Mouse (Mus musculus) neural tube, embryonic 11.5 days (tissue): Measurements from ENCODE around the gene Tceal8. TPM values are rescaled to one million over a fixed set of nuclear protein-coding genes. Genes with fewer than 3 reads are reported as not detected.
A peak's percentile ranks its signal among the peaks of the same experiment; 100 is the strongest.

Experiments used
- ATAC-seq: fragments of 200-750 bp; cut with Nextera tagmentation; 2 replicates; pipeline ENCODE4 v1.8.0; 2017; ENCODE audit warnings: moderate number of reproducible peaks, mild to moderate bottlenecking, moderate TSS enrichment, moderate library complexity; ENCODE audit not compliant: insufficient read depth, low FRiP score, low TSS enrichment
- DNase-seq: peaks from one replicate; pipeline ENCODE4 v3.0.0-alpha.2; 2015; ENCODE audit warnings: low spot score
- H3K27ac ChIP-seq: fragments of 300-500 bp; sonication (generic); 2 replicates; pipeline ENCODE4 v1.5.1; 2014; ENCODE audit warnings: low read depth, mild to moderate bottlenecking, low read length
- H3K27me3 ChIP-seq: fragments of 300-500 bp; sonication (generic); 2 replicates; pipeline ENCODE4 v1.6.1; 2014; ENCODE audit warnings: mild to moderate bottlenecking, low read length, mixed read lengths; ENCODE audit not compliant: control insufficient read depth, insufficient read depth
- H3K36me3 ChIP-seq: fragments of 300-500 bp; sonication (generic); 2 replicates; pipeline ENCODE4 v1.6.1; 2014; ENCODE audit warnings: mild to moderate bottlenecking, low read length, moderate library complexity, mixed read lengths; ENCODE audit not compliant: control insufficient read depth, insufficient read depth
- H3K4me1 ChIP-seq: fragments of 300-500 bp; sonication (generic); 2 replicates; pipeline ENCODE4 v1.6.1; 2014; ENCODE audit warnings: low read length, mixed read lengths; ENCODE audit not compliant: control insufficient read depth, insufficient read depth
- H3K4me2 ChIP-seq: fragments of 300-500 bp; sonication (generic); 2 replicates; pipeline ENCODE4 v1.6.1; 2014; ENCODE audit warnings: low read depth, mild to moderate bottlenecking, moderate library complexity
- H3K4me3 ChIP-seq: fragments of 300-500 bp; sonication (generic); 2 replicates; pipeline ENCODE4 v1.5.1; 2014; ENCODE audit warnings: low read depth, low read length
- H3K9ac ChIP-seq: fragments of 300-500 bp; sonication (generic); 2 replicates; pipeline ENCODE4 v1.6.1; 2014; ENCODE audit warnings: mild to moderate bottlenecking, low read length
- H3K9me3 ChIP-seq: fragments of 300-500 bp; sonication (generic); 2 replicates; pipeline ENCODE4 v1.6.1; 2016; ENCODE audit warnings: low read length; ENCODE audit not compliant: control insufficient read depth
- WGBS: fragments of 180-500 bp; shearing (Covaris S2); extraction: QIAGEN DNeasy Blood & Tissue Kit; methylation state at CpG from one replicate; pipeline ENCODE4 v1.1.7; 2014; 5-methylcytosine and 5-hydroxymethylcytosine counted together
- polyA plus RNA-seq: library from polyadenylated mRNA; unstranded; fragments of >200 nt; fragmentation: Nextera tagmentation; extraction: Ambion mirVana; gene quantifications from 2 replicates; pipeline ENCODE4 v1.2.1, GENCODE M21; 2014

Gene Tceal8
- polyA plus RNA-seq, 1 experiment from 2014 or later = 201 TPM

GRCm38 (mm10) chrX:136195193-136195944, 23.2 kb upstream of the Tceal8 start:
- 88% methylated on average over 16 of the region's 16 CpGs for WGBS
- H3K4me2 ChIP-seq = no peak overlapping the region
- no peak overlapping the region for H3K9ac ChIP-seq
- no peaks in the 10 kb centered on the region for H3K27me3 ChIP-seq
- no peaks in the 10 kb centered on the region for H3K4me1 ChIP-seq
- H3K9me3 ChIP-seq = no peaks in the 10 kb centered on the region
- no peak overlapping the region for H3K4me3 ChIP-seq
- no peak overlapping the region for H3K27ac ChIP-seq
- ATAC-seq (no peak), DNase-seq (no peak)
- H3K36me3 ChIP-seq = no peaks in the 10 kb centered on the region

GRCm38 (mm10) chrX:136183107-136183506, 11.0 kb upstream of the Tceal8 start:
- 74% methylated on average over 1 of the region's 1 CpGs for WGBS
- Histone ChIP-seq H3K4me2 (no peak overlapping the region), H3K36me3 (no peaks in the 10 kb centered on the region), H3K4me3 (no peak overlapping the region), H3K4me1 (no peaks in the 10 kb centered on the region), H3K9ac (no peak overlapping the region), H3K27ac (no peak overlapping the region), H3K9me3 (no peaks in the 10 kb centered on the region), H3K27me3 (no peaks in the 10 kb centered on the region)
- no peak for DNase-seq
- no peak for ATAC-seq

- H3K27ac ChIP-seq = no peak overlapping the region
- peak; percentile 22 for DNase-seq
- no peak overlapping the region for H3K4me2 ChIP-seq
- WGBS = 21% methylated on average over 11 of the region's 11 CpGs
- no peaks in the 10 kb centered on the region for H3K36me3 ChIP-seq
- no peak overlapping the region for H3K4me3 ChIP-seq
- no peaks in the 10 kb centered on the region for H3K4me1 ChIP-seq
- H3K9me3 ChIP-seq = no peaks in the 10 kb centered on the region
- ATAC-seq = no peak
- H3K9ac ChIP-seq = no peak overlapping the region
- H3K27me3 ChIP-seq = no peaks in the 10 kb centered on the region
Observed at GRCm38 (mm10) chrX:136180897-136181553, 8.9 kb upstream of the Tceal8 start.

GRCm38 (mm10) chrX:136172786-136173185, 644 bp upstream of the Tceal8 start:
- 26% methylated on average over 10 of the region's 10 CpGs for WGBS
- H3K4me3 ChIP-seq = peak overlapping the region; percentile 3
- DNase-seq (peak; percentile 17), ATAC-seq (no peak)
- H3K36me3 ChIP-seq = no peaks in the 10 kb centered on the region
- peak overlapping the region; percentile 32 for H3K4me2 ChIP-seq
- no peak overlapping the region for H3K9ac ChIP-seq
- no peaks in the 10 kb centered on the region for H3K4me1 ChIP-seq
- H3K9me3 ChIP-seq = no peaks in the 10 kb centered on the region
- H3K27me3 ChIP-seq = no peaks in the 10 kb centered on the region
- peak overlapping the region; percentile 64; the same call in 1 of the 2 replicates for H3K27ac ChIP-seq

GRCm38 (mm10) chrX:136171189-136172117, 689 bp downstream of the Tceal8 start:
- whole genome bisulfite sequencing = 25% methylated on average over 24 of the region's 24 CpGs
- ATAC-seq = peak; percentile 58
- H3K9me3 ChIP-seq = no peaks in the 10 kb centered on the region
- H3K27ac ChIP-seq = peak overlapping the region; percentile 31; the same call in 1 of the 2 replicates
- no peaks in the 10 kb centered on the region for H3K4me1 ChIP-seq
- peak overlapping the region; percentile 45 for H3K4me3 ChIP-seq
- no peaks in the 10 kb centered on the region for H3K36me3 ChIP-seq
- H3K4me2 ChIP-seq = peak overlapping the region; percentile 41
- H3K9ac ChIP-seq = peak overlapping the region; percentile 59
- peak; percentile 73 for DNase-seq
- H3K27me3 ChIP-seq = no peaks in the 10 kb centered on the region

GRCm38 (mm10) chrX:136170625-136171024, 1.5 kb downstream of the Tceal8 start:
- Histone ChIP-seq H3K4me1 (no peaks in the 10 kb centered on the region), H3K36me3 (no peaks in the 10 kb centered on the region), H3K27ac (no peak overlapping the region), H3K4me2 (peak overlapping the region; percentile 41), H3K4me3 (peak overlapping the region; percentile 45), H3K9ac (no peak overlapping the region), H3K27me3 (no peaks in the 10 kb centered on the region), H3K9me3 (no peaks in the 10 kb centered on the region)
- 68% methylated on average over 10 of the region's 10 CpGs for WGBS
- ATAC-seq = no peak
- no peak for DNase-seq

- Histone ChIP-seq H3K9me3 (no peaks in the 10 kb centered on the region), H3K36me3 (no peaks in the 10 kb centered on the region), H3K4me1 (no peaks in the 10 kb centered on the region), H3K27ac (no peak overlapping the region), H3K27me3 (no peaks in the 10 kb centered on the region), H3K9ac (no peak overlapping the region), H3K4me2 (no peak overlapping the region), H3K4me3 (no peak overlapping the region)
- WGBS = 82% methylated on average over 7 of the region's 7 CpGs
- ATAC-seq (no peak), DNase-seq (no peak)
Observed at GRCm38 (mm10) chrX:136144195-136144594, 27.9 kb downstream of the Tceal8 start.

GRCm38 (mm10) chrX:136143711-136144110, 28.4 kb downstream of the Tceal8 start:
- no peak for DNase-seq
- Histone ChIP-seq H3K36me3 (no peaks in the 10 kb centered on the region), H3K4me3 (no peak overlapping the region), H3K9ac (no peak overlapping the region), H3K4me1 (no peaks in the 10 kb centered on the region), H3K27me3 (no peaks in the 10 kb centered on the region), H3K27ac (no peak overlapping the region), H3K4me2 (no peak overlapping the region), H3K9me3 (no peaks in the 10 kb centered on the region)
- WGBS = 76% methylated on average over 2 of the region's 2 CpGs
- ATAC-seq = no peak
